Mouse (Mus musculus) layer of hippocampus, adult 9-11 months (tissue): Measurements from ENCODE around the gene Usp3.

Experiments used
- DNase-seq: peaks from one replicate; pipeline ENCODE4 v3.0.0; 2022

Gene Usp3

DNA sequence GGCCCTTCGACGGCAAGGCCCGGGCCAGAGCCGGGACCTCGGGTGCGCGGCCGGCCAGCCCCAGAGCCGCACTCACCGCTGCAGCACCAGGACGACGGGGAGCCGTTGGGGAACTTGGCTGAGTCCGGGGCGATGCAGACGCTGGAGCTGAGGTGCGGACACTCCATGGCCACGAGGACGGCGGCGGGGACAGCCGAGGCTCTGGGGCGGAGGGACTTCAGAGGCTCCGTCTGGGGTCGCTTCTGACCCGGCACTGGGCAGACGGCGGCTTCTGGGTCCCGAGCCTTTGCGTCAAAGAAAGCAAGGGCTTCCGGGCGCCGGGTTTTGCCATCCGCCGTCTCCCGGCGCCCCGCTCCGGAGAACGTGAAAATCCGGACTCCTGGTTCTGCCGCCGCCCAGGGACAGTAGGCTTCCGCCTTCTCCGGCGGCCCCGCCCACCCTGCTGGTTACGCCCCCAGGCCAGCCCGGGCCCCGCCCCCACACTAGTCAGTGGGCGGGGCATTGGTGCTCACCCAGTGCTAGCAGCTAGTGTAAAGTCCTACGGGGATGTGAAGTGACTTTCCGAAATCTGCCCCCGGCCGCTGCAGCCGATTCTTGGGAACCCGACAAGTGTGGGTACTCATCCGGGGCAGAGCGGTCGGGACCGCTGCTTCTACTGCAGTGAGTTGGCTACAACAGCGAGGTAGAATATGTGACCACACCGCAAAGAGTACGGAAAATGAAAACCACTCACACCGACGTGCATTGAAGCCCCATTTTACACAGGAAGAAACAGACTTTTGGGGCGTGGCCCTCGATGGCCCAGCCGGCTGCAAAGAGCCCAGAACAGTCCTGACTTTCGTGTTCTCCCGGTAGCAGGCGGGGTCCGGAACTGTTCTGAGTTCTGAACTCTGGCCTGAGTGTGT, at the start of gene Usp3:
TSS of gene Usp3 (minus strand) at position 435 of the 905 bp plus-strand sequence.
- DNase-seq: peak; percentile 95

DNA sequence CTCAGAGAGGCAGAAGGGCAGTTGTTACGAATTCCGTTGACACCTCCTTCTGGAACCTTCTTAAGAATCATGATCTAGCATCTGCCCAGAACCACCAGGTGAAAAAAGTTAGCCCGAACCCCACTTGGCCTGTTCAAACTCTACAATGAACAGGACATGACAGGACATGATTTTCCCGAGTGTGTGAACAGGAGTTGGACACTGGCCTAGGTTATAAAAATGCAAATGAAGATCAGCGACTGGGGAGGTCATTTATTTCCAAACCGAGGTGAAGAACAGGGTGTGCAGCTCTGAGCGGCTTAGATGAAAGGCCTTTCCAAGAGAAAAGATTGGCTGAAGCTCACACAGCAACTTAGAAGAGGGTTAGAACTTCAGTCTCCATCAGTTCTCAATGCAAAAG, 47.5 kb upstream of the Usp3 start:
- no peak for DNase-seq

DNA sequence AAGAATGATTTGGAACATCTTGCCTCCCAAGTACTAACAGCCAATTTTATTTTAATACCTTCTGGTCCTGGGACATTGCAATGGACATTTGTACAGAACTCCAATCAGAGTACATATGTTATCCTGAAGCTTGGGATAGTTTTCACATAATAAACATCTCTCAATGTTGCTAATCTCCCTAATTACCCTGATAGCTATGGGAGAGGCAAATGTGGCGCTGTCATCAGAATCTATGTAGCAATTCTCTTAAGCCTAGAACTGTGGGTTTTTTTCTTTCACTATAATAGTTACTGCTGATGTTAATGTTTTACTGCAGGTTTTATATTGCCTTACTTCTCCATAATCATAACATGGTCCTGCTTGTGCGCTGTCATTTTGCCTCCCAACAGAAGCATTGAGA, 46.7 kb upstream of the Usp3 start:
- no peak for DNase-seq

DNA sequence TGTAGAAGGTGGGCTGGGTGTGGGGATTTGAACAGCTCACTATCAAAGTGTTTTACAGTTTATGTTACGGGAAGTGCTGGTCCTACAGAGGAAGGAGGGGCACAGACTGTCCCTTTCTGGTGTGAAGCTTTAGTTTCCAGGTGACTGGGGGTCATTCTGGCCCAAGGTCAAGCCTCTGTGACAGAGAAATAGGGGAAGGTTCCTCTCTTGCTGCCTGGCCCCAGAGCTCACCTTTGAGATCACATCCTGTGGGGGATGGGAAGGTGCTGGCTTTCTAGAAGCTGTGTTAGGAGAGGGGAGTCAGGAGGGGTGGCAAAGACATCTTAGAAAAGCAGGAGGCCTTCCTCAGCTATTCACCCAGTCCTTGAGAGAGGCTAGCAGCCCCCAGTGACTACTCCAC, 39.5 kb upstream of the Usp3 start:
- no peak for DNase-seq

DNA sequence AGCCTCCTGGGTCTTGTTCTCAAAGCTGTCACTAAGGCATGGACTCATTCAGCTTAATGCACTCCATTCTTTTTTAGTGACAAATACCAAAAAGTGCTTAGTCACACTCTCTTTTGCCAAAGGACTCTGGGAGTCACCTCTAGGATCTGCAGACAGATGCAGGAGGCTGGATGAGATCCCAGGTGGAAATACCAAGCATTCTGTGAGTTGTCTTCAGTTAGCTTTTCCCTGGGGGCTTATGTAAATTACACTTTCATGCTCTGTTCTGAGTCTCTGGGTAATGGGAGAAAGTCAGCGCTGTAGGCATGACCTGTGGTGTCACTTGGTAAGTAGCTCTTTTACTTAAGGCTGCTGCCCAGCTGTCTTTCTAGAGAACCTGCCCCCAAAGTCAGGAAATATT, 38.0 kb upstream of the Usp3 start:
- no peak for DNase-seq

DNA sequence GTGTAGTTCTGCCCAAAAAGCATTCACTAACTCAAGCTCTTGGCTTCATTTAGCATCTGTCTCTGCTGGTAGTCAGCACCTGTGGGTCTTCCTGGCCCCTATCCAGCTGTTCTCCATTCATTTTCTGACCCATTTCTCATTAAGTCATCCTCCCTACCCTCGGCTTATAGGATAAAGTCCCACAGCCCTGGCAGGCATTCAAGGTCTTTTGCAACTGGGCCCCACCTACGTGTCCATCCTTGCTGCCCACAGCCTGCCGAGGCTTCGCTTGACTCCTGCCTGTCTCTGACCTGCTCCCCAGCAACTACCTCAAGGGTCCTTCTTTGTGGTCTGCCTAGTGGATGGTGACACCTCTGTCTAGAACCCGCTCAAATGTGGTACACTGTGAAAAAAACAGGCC, 33.7 kb upstream of the Usp3 start:
- DNase-seq: no peak

DNA sequence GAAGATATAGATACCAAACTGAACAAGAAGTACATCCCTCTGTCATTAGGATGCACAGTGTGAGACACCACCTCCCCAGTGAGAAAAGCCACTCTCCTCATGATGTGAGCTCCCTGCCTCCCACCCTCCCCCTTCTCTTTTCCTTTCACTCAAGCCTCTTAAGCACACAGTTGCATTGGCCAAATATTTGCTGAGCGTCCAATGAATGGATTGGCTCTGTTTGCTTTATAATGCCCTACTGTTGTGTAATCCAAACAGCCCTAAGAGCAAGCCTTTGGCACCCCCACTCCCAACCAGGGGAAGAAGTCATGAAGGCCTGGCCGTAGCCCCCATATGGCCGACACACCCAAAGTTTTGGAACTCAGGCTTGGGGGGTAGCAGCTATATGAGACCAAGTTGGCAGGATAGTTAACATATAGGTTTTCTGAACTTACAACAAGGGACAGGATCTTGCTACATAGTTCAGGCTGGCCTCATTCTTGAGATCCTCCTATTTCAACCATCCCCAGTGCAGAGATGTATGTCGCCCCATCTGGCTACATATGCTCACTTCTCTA, 33.1 kb upstream of the Usp3 start:
- no peak for DNase-seq

DNA sequence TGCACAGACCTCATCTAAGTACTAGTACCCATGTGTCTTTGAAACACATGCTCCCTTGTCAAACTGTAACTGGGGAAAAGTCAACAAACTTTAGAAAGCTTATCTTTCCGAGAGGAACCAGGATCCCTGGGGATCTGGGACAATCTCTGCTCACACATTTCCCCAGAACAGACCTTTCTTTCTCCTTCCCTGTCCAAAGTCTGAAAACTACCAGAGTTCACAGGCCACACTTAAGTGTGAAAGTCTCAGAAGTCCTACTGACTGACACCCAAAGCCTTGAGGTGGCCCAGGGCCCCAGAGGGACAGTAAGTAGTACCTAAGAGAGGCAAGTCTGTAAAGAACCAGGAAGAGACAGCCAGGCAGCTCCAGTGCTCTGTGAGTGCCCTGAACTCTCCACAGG, 31.9 kb upstream of the Usp3 start:
- no peak for DNase-seq

DNA sequence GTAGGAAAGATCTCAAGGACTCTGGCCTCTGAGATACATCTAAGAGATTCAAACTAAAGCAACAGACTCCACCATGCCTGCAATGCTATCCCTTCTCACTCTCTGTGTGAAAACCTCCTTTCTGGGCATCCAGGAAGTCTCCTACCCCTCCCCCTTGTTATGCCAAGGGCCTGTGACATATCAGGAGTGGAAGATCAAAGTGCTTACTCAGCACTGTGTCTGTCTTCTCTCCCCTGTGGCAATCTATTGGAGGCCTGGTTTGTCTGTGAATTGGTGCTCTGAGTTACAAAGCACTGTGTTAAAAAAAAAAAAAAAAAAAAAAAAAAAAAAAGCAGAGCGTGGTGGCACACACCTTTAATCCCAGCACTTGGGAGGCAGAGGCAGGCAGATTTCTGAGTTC, 30.7 kb upstream of the Usp3 start:
- no peak for DNase-seq

DNA sequence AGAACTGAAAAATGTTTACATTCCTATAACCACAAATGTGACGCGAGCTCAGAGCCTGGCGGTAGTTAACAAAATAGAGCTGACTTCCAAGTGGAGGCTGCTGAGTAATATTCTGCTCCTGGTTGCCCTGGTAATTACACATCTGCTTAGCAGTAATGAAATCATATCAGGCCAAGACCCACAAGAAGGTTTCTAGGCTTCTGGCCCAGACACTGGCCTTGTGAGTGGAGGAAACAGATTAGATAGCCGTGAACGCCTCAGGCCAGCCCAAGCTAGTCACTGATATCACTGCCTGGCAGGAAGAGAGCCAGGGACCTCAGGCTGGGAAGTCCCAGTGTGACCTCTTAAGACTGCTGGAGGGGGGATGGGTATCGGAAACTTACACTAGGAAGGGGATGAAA, 27.6 kb upstream of the Usp3 start:
- no peak for DNase-seq

DNA sequence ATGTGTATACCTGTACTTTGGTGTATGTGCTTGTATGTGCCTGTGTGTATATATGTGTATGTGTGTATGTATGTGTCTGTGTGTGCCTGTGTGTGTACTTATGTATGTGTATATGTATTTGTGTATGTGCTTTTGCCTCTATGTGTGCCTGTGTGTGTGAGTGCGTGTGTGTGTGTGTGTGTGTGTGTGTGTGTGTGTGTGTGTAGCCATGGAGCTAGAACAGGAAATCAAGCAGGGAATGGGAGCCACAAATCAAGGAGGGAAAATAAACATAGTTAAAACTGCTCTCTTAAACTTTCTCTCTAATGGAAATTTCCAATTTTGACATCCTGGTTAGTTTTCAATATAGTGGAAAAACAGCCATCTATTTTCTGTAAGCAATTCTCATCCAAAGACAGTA, 27.1 kb upstream of the Usp3 start:
- DNase-seq: no peak

DNA sequence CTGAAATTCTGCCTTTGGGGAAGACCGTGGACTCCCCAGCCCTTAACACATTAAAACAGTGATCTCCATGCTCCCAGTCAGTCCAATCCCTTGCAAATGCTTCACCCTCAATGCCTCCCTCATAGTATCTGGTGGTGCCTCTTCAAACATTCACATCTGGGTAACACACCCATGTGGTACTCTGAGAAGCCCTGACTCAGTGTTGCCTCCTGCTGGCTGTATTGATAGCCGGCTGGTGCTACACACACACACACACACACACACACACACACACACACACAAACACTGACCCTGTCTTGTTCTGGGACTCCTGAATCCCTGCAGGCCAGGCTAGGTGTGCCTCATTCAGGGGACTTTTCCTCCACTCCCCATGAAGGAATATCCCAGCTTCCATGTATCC, 24.9 kb upstream of the Usp3 start:
- no peak for DNase-seq

DNA sequence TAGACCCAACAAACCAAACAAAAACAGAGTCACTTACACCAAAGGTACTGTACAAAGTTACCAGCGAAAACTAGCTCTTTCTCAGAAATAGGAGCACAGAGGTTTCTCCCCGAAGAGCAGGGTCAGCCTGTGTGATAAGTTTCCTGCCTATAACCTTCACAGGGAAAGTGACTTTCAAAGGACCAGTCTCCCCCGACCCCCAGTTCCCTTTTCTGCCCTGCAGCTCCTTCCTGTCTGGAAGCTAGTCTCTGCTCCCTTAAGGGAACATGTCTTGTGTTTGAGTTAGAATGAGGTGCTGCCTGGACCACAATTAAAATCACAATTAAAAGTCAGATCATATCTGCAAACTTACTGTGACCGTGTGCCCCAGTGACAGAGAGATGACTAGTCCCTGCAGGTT, 23.9 kb upstream of the Usp3 start:
- DNase-seq: no peak

DNA sequence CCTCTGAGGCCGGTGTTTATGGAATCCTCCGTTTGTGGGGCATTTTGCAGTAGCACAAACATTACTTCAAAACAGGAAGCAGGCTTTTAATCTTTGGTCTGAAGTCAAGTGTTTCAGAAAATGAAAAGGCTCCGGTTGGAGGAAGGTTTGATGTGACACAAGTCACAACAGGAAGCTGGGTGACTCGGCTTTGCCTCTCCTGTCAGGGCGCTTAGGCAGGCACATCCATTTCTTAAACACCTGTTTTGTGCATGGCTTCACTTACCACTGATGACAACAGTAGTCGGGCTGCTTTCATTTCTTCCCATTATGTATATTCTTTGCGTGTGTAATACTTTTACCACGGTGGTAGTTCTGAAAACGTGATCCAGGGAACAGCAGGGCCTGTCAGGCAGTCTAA, 22.2 kb upstream of the Usp3 start:
- DNase-seq: no peak

DNA sequence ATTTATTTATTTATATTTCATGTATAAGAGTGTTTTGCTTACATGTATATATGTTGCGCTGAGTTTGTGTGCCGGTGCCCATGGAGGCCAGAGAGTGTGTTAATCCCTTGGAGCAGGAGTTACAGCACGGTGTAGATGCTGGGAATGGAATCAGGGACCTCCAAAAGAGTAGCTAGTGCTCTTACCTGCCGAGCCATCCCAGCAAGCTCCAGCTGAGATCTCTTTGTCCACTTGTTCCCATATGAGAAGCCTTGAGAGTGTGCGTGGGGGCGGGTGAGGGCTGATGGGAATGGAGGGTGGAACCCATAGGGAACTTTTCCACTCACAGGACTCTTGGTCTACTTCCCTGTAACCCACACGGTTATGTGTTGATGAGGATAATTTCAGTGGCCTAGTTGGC, 21.6 kb upstream of the Usp3 start:
- no peak for DNase-seq

DNA sequence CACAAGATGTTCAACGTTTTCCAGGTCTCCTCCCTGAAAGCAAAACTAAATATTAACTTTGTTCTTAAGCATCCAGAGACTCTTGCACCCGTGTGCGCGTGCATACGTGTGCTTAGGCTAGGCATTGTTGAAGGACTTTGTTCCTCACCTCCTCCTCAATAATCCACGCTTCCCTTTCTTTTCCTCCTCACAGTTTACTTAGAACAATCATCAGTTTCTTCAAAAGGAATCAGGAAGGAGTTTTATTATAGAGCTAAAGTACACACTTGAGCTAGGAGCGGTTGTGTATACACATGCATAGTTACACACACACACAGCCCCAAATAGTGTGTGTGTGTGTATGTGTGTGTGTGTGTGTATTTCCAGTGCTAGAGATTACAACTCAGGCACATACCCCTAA, 20.7 kb upstream of the Usp3 start:
- DNase-seq: no peak

DNA sequence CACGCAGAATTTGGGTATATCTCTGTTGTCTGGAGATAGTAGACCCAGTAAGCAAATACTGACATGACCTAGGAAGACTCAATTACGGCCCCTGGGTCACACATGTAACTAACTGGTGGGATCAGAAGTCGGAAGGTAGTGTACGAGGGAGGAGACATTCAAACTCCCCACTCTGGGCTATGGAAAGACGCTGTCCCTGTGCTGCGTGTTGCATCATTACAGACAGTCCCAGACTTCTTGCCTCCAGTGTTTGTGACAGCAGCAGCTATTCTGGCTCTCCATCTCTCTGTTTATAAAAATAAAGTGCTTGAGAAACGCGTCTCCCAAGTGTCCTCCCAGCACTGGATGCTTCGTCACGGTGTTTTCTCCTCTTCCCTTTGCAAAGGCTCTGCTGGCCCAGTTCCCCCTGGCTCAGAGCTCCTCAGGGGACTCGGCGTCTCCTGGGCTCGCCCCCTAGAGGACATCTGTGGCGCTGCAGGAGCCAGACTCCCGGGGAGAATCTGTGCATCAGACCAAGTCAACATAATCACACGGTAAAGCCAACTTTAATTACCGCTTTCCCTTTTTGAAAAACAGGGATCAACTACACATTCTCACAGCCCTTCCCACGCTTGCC, 18.6 kb upstream of the Usp3 start:
- peak; percentile 81 for DNase-seq

DNA sequence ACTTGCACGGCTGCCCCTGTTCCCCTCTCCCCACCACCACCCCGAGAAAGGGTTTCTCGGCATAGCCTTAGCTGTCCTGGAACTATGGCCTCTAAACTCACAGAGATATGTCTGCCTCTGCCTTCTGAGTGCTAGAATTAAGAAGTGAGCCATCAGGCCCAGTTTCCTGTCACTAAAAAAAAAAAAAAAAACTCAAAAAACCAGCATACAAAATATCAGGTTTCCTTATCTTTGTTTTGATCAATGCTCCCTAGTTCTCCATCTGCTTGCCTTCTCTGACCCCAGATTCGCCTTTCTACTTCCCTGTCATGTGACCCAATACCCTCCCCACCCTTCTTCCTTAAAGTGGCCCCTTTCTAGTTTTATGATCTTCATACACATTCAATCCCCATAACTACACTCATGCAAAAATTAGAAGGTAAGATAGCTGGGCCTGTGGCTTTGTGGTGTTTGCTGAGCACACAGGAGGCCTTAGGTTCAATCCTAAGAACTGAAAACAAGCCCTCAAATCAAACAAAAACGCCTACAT, 15.9 kb upstream of the Usp3 start:
- no peak for DNase-seq

DNA sequence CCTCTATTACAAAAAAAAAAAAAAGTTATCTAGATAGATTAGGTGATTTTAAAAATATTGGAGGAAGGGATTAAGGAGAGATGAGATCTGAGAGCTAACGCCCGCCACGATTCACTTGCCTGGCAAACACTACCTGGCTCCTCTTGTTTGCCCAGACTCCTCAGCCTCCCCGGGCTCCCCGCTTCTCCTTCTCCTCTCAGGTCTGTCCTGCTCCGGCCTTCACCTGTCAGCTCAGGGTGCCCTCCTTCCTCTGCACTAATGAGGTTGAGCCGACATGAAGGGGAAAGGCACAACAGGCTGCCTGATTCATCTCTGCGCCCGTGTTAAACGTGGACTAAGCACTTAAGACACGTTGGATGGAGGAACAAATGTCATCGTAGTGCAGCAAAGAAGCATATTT, 13.9 kb upstream of the Usp3 start:
- no peak for DNase-seq

DNA sequence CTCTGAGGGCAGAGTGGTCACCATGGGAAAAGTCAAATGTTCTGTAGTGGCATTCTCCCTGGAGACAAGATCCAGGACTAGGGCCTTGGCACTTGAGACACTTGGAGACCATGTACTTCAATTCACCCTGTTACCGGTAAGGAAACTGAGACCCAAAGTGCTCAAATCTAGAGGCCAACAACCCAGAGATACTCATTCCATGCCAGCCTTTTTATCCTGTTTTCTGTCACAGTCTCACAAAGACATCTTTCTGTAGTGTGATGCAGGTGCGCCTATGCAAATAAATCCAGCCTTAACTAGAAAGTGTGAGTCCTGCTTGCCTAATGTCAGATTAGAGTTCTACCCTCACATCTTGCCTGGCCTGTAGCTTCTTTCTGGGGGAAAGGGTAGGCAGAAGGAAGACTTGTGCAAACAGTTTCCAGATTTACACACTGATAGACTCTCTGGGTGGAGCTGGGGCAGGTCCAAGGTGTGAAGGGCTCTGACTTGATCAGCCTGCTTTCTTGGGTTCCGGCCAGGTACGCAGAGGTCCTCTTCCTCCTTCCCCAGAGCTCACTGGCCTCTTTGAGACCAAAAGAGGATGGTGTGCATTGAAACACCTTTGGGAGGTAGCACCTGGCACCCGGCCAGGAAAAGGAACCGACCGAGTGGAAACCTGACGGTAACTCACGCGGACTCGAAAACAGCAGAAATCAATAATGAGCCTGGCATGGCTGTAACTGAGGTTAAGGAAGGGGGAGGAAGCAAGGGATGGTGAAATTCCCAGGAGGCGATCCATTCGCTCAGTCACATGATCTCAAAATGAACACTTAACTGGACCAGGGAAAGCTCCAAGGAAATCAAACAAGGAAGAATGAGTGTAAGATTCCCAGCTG, 13.2 kb upstream of the Usp3 start:
- DNase-seq: no peak

DNA sequence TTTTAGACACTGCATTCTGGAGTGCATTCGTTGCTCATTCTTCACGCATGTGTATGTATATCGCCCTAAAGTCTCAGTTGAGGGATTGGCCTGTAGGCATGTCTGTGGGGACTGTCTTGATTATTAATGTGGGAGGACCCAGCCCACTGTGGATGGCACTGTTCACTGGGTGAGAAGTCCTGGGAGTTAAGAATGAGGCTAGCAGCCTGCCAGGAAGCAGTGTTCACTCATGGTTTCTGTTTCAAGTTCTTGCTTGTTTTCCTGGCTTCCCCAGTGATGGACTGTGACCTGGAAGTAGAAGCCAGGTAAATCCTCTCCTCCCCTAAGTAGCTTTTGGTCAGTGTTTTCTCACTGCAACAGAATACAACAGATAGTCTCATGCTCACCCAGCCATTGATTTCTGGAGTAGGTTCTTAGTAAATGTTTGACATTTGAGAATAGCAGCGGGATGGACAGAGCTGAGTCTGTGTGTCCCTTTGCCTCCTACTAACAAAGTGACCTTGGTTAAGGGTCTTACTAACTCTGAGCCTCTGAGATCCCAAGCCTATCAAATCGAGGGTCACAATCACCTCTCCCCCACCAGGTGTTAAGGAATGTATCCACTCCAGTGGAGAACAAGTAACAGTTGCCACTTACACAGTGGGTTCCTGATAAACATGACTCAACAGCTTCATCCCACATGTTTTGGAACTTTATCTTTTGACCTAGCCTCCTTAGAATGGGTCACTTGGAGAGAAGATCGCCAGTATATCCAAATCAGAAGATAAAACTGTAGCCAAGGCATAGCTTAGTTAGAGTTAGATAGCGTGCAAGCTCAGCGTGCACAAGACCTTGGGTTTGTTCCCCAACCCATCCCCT, 11.6 kb upstream of the Usp3 start:
- no peak for DNase-seq

DNA sequence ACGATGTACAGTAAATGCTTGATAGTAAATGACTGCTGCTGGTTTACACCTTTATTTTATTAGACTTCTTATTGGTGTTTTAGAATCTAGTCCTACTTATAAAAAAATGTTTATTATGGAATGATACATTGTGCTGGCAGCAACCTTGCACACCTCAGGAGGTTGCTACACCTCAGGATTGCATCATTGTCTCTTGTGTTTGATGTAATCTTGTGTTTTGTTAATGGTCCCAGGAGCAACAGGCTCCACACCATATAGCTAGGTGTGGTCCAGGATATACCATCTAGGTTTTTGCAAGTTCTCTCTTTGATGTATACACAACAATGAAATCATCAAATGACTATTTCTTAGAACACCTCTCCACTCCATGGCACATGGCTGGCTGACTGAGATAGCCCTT, 11.0 kb upstream of the Usp3 start:
- DNase-seq: no peak
